Mouse (Mus musculus): ENCODE results near the gene Tktl1. TPM values are rescaled to one million over a fixed set of nuclear protein-coding genes. Genes with fewer than 3 reads are reported as not detected.

Gene Tktl1
- polyA plus RNA-seq (2017; shearing (Covaris generic)), result 1.5 TPM

GRCm38 (mm10) chrX:74176959-74177358 lies at the start of gene Tktl1:
Gene Tktl1, plus strand, starts transcription at chrX:74177259.

DNA sequence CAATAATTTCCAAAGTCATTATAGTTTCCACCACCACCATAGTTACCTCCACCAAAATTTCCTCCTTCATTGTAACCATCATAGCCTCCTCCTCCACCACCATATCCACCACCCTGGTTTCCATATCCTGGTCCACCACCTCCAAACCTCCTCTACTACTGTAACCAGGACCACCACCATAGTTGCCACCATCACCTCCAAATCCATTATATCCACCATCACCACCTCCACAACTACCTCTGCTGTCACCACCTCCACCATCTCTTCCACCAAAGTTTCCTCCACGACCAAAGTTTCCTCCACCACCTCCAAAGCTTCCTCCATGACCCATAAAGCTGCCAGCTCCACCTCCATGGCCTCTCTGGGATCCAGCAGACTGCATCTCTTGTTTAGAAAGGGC lies 41.8 kb upstream of the Tktl1 start, which contains the start of gene Mecp2:
Gene Mecp2 (minus strand): TSS at position 101 of the 400 bp plus-strand sequence.

DNA sequence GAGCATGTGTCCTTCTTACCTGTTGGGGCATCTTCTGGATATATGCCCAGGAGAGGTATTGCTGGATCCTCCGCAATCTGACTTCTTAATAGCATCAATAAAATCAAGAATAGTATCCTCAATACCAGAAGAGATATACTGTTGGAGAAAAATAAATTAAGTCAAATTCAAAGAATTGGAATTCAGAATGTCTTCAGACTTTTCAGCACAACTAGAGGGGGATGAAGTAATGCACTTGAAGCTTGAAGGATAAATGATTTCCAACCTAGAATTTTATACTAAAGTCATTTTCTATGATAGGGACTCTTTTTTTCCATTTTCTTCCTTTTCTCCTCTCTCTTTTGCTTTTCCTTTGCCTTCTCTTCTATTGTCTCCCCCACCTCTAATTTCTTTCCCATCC lies 9.3 kb upstream of the Tktl1 start, which contains the start of gene Tex28:
Gene Tex28 (minus strand): TSS at position 101 of the 400 bp plus-strand sequence.

DNA sequence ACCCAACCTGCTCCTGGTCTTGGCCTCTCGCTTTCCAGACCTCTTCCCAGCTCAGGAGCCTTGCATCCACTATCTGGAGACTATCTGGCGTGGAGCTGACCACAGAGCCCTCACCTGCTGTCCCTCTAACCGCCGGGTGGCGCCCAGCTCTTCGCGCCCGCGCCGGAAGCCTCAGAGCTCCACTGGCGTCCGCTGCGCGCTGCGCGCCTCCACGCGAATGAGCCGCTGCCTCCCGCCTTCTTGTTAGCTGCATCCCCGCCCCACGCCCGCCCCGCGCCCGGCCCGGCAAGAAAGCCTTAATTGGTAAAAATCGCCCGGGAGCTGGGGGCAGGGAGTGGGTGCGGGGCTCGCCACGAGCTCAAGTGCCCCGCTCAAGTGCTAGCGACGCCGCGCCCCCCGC lies 72.6 kb downstream of the Tktl1 start, which contains the start of gene Flna:
Gene Flna (minus strand): TSS at position 206 of the 400 bp plus-strand sequence.

GRCm38 (mm10) chrX:74254153-74254887 lies 77.3 kb downstream of the Tktl1 start, which contains the start of gene Emd:
Gene Emd, plus strand, starts transcription at chrX:74254687.

Other genes with a start within 250 kb of the Tktl1 start
- gene Renbp, start 246.4 kb upstream of the Tktl1 start, polyA plus RNA-seq (2017; shearing (Covaris generic)), result 7.6 TPM
- gene Hcfc1, start 210.9 kb upstream of the Tktl1 start, polyA plus RNA-seq (2017; shearing (Covaris generic)), result 61.5 TPM
- gene Irak1, start 153.3 kb upstream of the Tktl1 start, polyA plus RNA-seq (2017; shearing (Covaris generic)), result 20.0 TPM
- not detected for gene Opn1mw, start 49.8 kb upstream of the Tktl1 start, polyA plus RNA-seq (2017; shearing (Covaris generic))
- 38.4 TPM for gene Mecp2, start 41.9 kb upstream of the Tktl1 start, polyA plus RNA-seq (2017; shearing (Covaris generic))
- not detected for gene Tex28, start 9.4 kb upstream of the Tktl1 start, polyA plus RNA-seq (2017; shearing (Covaris generic))
- 379 TPM for gene Flna, start 72.6 kb downstream of the Tktl1 start, polyA plus RNA-seq (2017; shearing (Covaris generic))
- 70.3 TPM for gene Emd, start 77.4 kb downstream of the Tktl1 start, polyA plus RNA-seq (2017; shearing (Covaris generic))
- gene Rpl10, start 93.6 kb downstream of the Tktl1 start, polyA plus RNA-seq (2017; shearing (Covaris generic)), result 91.2 TPM
- gene Taz, start 104.7 kb downstream of the Tktl1 start, polyA plus RNA-seq (2017; shearing (Covaris generic)), result 187 TPM
- gene Dnase1l1, start 105.1 kb downstream of the Tktl1 start, polyA plus RNA-seq (2017; shearing (Covaris generic)), result 34.0 TPM
- 197 TPM for gene Atp6ap1, start 119.8 kb downstream of the Tktl1 start, polyA plus RNA-seq (2017; shearing (Covaris generic))
- gene Gdi1, start 127.7 kb downstream of the Tktl1 start, polyA plus RNA-seq (2017; shearing (Covaris generic)), result 309 TPM
- gene Fam50a, start 135.8 kb downstream of the Tktl1 start, polyA plus RNA-seq (2017; shearing (Covaris generic)), result 31.0 TPM
- gene Plxna3, start 151.8 kb downstream of the Tktl1 start, polyA plus RNA-seq (2017; shearing (Covaris generic)), result 5.7 TPM
- 71.9 TPM for gene Lage3, start 176.4 kb downstream of the Tktl1 start, polyA plus RNA-seq (2017; shearing (Covaris generic))
- gene Ubl4a, start 196.0 kb downstream of the Tktl1 start, polyA plus RNA-seq (2017; shearing (Covaris generic)), result 75.1 TPM
- gene Slc10a3, start 196.1 kb downstream of the Tktl1 start, polyA plus RNA-seq (2017; shearing (Covaris generic)), result 45.3 TPM
- 44.4 TPM for gene Fam3a, start 216.0 kb downstream of the Tktl1 start, polyA plus RNA-seq (2017; shearing (Covaris generic))
- 57.9 TPM for gene Ikbkg, start 216.0 kb downstream of the Tktl1 start, polyA plus RNA-seq (2017; shearing (Covaris generic))

All from CD4-positive, CD25-positive, alpha-beta regulatory T cell, adult 9 weeks (primary cell).